Mouse (Mus musculus): ENCODE measurements around the gene Neurl2. TPM values are rescaled to one million over a fixed set of nuclear protein-coding genes. Genes with fewer than 3 reads are reported as not detected.

Neurl2 gene
- total RNA-seq, 2 experiments from 2014 or later: 5.4 to 7.4 TPM

- DNase-seq (ENCODE audit: low spot score in 2 of 2): no peak
Measured at GRCm38 (mm10) chr2:164790451-164790850, 42.8 kb downstream of the Neurl2 start.

DNA sequence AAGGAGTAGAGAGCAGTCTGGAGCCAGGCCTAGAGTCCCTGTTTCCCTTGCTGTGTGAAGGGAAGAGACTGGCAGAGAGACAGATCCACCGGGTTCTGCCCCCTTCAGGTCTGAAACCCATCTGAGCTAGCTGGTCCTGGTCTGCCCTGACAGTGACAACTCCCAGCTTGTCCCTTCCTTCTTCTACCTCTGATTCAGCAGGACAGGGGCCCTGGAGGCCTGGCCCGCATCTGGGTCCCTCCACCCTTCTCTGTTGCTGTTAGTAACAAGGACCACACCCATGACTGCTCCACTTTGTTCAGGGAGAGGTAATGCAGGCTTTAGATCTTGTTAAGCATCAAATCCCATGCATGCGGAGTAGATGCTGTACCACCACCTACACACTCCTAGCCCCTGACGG lies 44.8 kb downstream of the Neurl2 start:
- no peak for DNase-seq (ENCODE audit: low spot score in 2 of 2)

GRCm38 (mm10) chr2:164787779-164788178 lies 45.5 kb downstream of the Neurl2 start:
- DNase-seq (ENCODE audit: low spot score in 2 of 2): no peak

DNA sequence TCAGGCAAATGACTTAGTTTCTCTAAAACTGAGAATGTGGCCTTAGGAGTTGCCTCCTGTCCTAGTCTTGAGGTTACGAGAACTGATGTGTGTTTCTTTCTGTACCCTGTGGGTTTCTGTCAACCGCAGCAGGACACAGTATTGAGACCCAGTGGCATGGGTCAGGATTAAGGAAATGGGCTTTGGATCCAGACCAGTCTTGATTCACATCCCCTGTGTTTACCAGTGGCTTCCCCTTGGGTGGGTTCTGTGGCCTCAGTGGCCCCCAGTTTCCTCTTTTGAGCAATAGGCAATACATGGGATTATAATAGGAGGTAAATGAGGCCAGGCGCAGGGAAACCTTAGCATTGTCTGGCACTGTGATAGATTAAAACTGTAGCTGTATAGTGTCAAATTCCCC lies 46.2 kb downstream of the Neurl2 start:
- DNase-seq (ENCODE audit: low spot score in 2 of 2): no peak

GRCm38 (mm10) chr2:164786388-164786885 lies 46.8 kb downstream of the Neurl2 start:
- no peak for DNase-seq (ENCODE audit: low spot score in 2 of 2)

GRCm38 (mm10) chr2:164785481-164786387 lies 47.5 kb downstream of the Neurl2 start, which contains the start of gene Snx21:
Gene Snx21 (plus strand): TSS chr2:164785823.
- peak; percentile 75 for DNase-seq (ENCODE audit: low spot score in 2 of 2)

DNA sequence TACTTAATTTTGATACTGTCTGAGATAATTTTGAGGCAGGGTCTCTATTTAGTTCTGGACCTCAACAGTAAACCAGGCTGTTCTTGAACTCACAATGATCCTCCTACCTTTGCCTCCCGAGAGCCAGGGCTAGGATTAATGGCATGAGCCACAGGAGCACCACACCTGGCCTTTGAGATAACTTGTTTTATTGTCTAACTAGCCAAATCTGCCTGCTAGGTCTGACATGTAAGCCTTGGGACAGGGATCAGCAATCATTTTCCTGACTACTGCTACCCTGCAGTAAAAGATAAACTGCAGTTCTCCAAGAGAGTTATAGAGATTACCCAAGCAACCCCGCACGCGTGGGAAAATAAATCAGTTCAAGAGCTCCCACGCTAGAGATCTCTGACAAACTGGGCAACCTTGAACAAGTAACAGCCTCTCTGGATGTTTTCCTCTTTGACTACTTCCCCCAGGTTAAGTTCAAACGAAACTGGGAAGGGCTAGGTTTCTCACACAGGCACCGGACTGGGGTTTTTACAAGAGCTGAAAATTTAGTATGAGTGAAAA lies 48.3 kb downstream of the Neurl2 start:
- DNase-seq (ENCODE audit: low spot score in 2 of 2): no peak

DNA sequence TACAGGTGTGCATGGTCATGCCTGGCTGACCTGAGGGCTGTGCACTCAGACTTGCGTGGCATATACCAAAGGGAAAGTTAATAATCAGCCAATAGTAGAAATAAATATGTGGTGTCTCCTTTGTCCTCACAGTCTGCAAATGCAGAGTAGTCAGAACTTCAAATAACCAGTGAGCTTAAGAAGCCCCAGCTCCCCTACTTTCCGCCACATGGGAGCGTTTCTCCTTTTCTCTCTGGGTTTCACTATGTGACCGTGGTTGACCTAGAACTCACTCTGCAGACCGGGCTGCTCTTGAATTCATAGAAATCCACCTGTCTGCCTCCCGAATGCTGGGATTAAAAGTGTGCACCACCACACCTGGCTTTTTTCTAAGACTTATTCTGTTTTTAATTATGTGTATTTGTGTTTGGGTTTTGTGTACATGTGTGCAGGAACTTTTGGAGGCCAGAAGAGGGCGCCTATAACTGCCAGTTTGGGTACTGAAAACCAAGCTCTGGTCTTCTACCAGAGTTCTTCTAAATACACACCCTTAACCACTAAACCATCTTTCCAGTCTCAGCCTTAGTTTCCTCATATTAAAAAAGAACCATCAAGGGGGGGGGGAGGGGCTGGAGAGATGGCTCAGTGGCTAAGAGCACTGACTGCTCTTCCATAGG lies 49.2 kb downstream of the Neurl2 start:
- no peak for DNase-seq (ENCODE audit: low spot score in 2 of 2)

- DNase-seq (ENCODE audit: low spot score in 2 of 2): no peak
Measured at GRCm38 (mm10) chr2:164781876-164782275, 51.4 kb downstream of the Neurl2 start.

Other genes with a start within 250 kb of the Neurl2 start
- gene Wfdc6a, start 248.0 kb downstream of the Neurl2 start, total RNA-seq (2021): 1 to 10 TPM in 1 of 2 experiments, under 1 TPM in 1; 0.48 to 1.2 TPM
- not detected for gene Eppin, start 239.9 kb downstream of the Neurl2 start, total RNA-seq (2021)
- not detected for gene Wfdc6b, start 219.9 kb downstream of the Neurl2 start, total RNA-seq (2021)
- under 1 TPM; 0.20 to 0.39 TPM for gene Wfdc8, start 219.8 kb downstream of the Neurl2 start, total RNA-seq (2021)
- not detected for gene Wfdc16, start 194.7 kb downstream of the Neurl2 start, total RNA-seq (2021)
- under 1 TPM in 1 of 2 experiments, not detected in 1; 0.76 TPM for gene Wfdc10, start 177.4 kb downstream of the Neurl2 start, total RNA-seq (2021)
- gene Wfdc9, start 176.9 kb downstream of the Neurl2 start, total RNA-seq (2021): not detected
- not detected for gene Wfdc11, start 159.4 kb downstream of the Neurl2 start, total RNA-seq (2021)
- not detected for gene Wfdc13, start 148.3 kb downstream of the Neurl2 start, total RNA-seq (2021)
- not detected for gene Spint4, start 135.0 kb downstream of the Neurl2 start, total RNA-seq (2021)
- not detected for gene Spint5, start 118.2 kb downstream of the Neurl2 start, total RNA-seq (2021)
- gene Wfdc3, start 87.5 kb downstream of the Neurl2 start, total RNA-seq (2021): under 1 TPM; 0.90 to 0.92 TPM
- 10 to 100 TPM; 50.1 to 54.2 TPM for gene Dnttip1, start 87.5 kb downstream of the Neurl2 start, total RNA-seq (2021)
- gene Ube2c, start 63.6 kb downstream of the Neurl2 start, total RNA-seq (2021): 10 to 100 TPM; 48.4 to 64.6 TPM
- 100 to 1,000 TPM in 1 of 2 experiments, 10 to 100 TPM in 1; 94.0 to 231 TPM for gene Tnnc2, start 53.5 kb downstream of the Neurl2 start, total RNA-seq (2021)
- gene Snx21, start 47.6 kb downstream of the Neurl2 start, total RNA-seq (2021): 10 to 100 TPM; 40.5 to 42.9 TPM
- gene Acot8, start 28.6 kb downstream of the Neurl2 start, total RNA-seq (2021): 10 to 100 TPM; 30.1 to 31.3 TPM
- 1 to 10 TPM; 3.8 to 4.5 TPM for gene Zswim3, start 28.4 kb downstream of the Neurl2 start, total RNA-seq (2021)
- 10 to 100 TPM; 10.7 to 11.0 TPM for gene Zswim1, start 10.8 kb downstream of the Neurl2 start, total RNA-seq (2021)
- 1 to 10 TPM in 1 of 2 experiments, under 1 TPM in 1; 0.76 to 1.7 TPM for gene Spata25, start 4.9 kb downstream of the Neurl2 start, total RNA-seq (2021)
- gene Ctsa, start 583 bp downstream of the Neurl2 start, total RNA-seq (2021): 100 to 1,000 TPM; 140 to 158 TPM
- 10 to 100 TPM; 25.7 to 28.9 TPM for gene Pltp, start 24.3 kb upstream of the Neurl2 start, total RNA-seq (2021)
- gene Pcif1, start 45.8 kb upstream of the Neurl2 start, total RNA-seq (2021): 10 to 100 TPM; 78.8 to 80.7 TPM
- 10 to 100 TPM; 20.7 to 21.7 TPM for gene Zfp335, start 78.3 kb upstream of the Neurl2 start, total RNA-seq (2021)
- 1 to 10 TPM; 3.4 to 5.7 TPM for gene Mmp9, start 107.3 kb upstream of the Neurl2 start, total RNA-seq (2021)
- gene Slc12a5, start 127.3 kb upstream of the Neurl2 start, total RNA-seq (2021): 10 to 100 TPM; 12.7 to 14.0 TPM
- 10 to 100 TPM; 43.7 to 50.1 TPM for gene Ncoa5, start 201.4 kb upstream of the Neurl2 start, total RNA-seq (2021)
- 1 to 10 TPM; 6.3 to 8.5 TPM for gene Cd40, start 222.2 kb upstream of the Neurl2 start, total RNA-seq (2021)

Measured in adrenal gland, postnatal 4 days (tissue).